Comparison of ENCODE assay signal across 9 mouse cellular contexts in genomic region chr13:23833053-23833452, GRCm38 (mm10). TPM values are rescaled to one million over a fixed set of nuclear protein-coding genes. Genes with fewer than 3 reads are reported as not detected.
DNase-seq lines count a peak whose midpoint lies in the region; ATAC-seq and TF ChIP-seq lines count a peak whose summit lies in the region.
"Had no signal": no experiment of that assay in that cellular context is flagged by ENCODE, and none has a peak within 500 bp of the region (broad histone marks: within the 10 kb centered on the region; RNA-seq: fewer than 3 reads in every experiment).

No protein-coding gene starts in this region.

- no peak for TF ChIP-seq EP300 in liver, embryonic 14.5 days (IDR thresholded peaks at IDR 0.05; ENCODE audit: low read depth)

- DNase-seq in MN1 (ENCODE audit: low spot score) = peak; percentile 43
- DNase-seq in c-Kit-positive CD71-positive TER-119-negative erythroid progenitor cells, embryonic 14.5 days (ENCODE audit: low read depth) = peak; percentile 10
- peak; percentile 24 for DNase-seq in induced T-regulatory cell, adult 2 months (ENCODE audit: low read depth)
- peak in 2 of 3 experiments; percentile 14 to 25 for DNase-seq in liver, embryonic 14.5 days (ENCODE audit: low read depth in 3 of 3, low spot score in 3 of 3)
- DNase-seq in retina, postnatal 1 day = peak; percentile 72
- no peak for DNase-seq in ovary, postnatal 36 days (ENCODE audit: low spot score)

- no peaks in the 10 kb centered on the region for H3K36me3 ChIP-seq in intestine, postnatal 0 days (ENCODE audit: control insufficient read depth, insufficient read depth)
- H3K36me3 ChIP-seq in intestine, embryonic 16.5 days (ENCODE audit: control insufficient read depth, insufficient read depth, low read length) = no peaks in the 10 kb centered on the region
- H3K36me3 ChIP-seq in liver, embryonic 14.5 days (replicated peaks; ENCODE audit: control insufficient read depth, insufficient read depth, low read depth) = no peaks in the 10 kb centered on the region

- H3K27me3 ChIP-seq in intestine, postnatal 0 days (replicated peaks; ENCODE audit: control insufficient read depth, insufficient read depth, low read length) = no peaks in the 10 kb centered on the region
- no peaks in the 10 kb centered on the region for H3K27me3 ChIP-seq in intestine, embryonic 16.5 days (replicated peaks; ENCODE audit: control insufficient read depth, insufficient read depth, low read length)
- H3K27me3 ChIP-seq in liver, embryonic 14.5 days (ENCODE audit: control insufficient read depth, insufficient read depth, low read length) = no peaks in the 10 kb centered on the region

- no peak for ATAC-seq in intestine, postnatal 0 days
- ATAC-seq in intestine, embryonic 16.5 days = no peak
- ATAC-seq in liver, embryonic 14.5 days (ENCODE audit: insufficient read depth) = no peak

- no peaks in the 10 kb centered on the region for H3K9me3 ChIP-seq in intestine, postnatal 0 days (ENCODE audit: control insufficient read depth)
- no peaks in the 10 kb centered on the region for H3K9me3 ChIP-seq in intestine, embryonic 16.5 days (ENCODE audit: control insufficient read depth, low read length)
- H3K9me3 ChIP-seq in liver, embryonic 14.5 days (ENCODE audit: control insufficient read depth, low read length) = no peaks in the 10 kb centered on the region

- no peak overlapping the region for H3K4me3 ChIP-seq in intestine, postnatal 0 days (ENCODE audit: low read depth, low read length)
- H3K4me3 ChIP-seq in intestine, embryonic 16.5 days (ENCODE audit: low read length) = no peak overlapping the region
- no peak overlapping the region for H3K4me3 ChIP-seq in liver, embryonic 14.5 days (ENCODE audit: insufficient read depth in 1 of 2, low read depth in 2 of 2, low read length in 2 of 2)
- H3K4me3 ChIP-seq: megakaryocyte, embryonic 14.5 days had no signal

- no peaks in the 10 kb centered on the region for H3K4me1 ChIP-seq in intestine, postnatal 0 days (replicated peaks; ENCODE audit: control insufficient read depth, insufficient read depth, low read length)
- H3K4me1 ChIP-seq in intestine, embryonic 16.5 days (ENCODE audit: control insufficient read depth, insufficient read depth, low read length) = no peaks in the 10 kb centered on the region
- no peaks in the 10 kb centered on the region; a peak in 1 of 4 replicates for H3K4me1 ChIP-seq in liver, embryonic 14.5 days (replicated peaks; ENCODE audit: control insufficient read depth in 2 of 2, insufficient read depth in 2 of 2, low read length in 1 of 2)

- TF ChIP-seq CTCF in intestine, postnatal 0 days (IDR thresholded peaks at IDR 0.05; ENCODE audit: low read depth) = peak; percentile 86
- peak; percentile 69 for TF ChIP-seq CTCF in liver, embryonic 14.5 days (IDR thresholded peaks at IDR 0.05; ENCODE audit: low read depth)

- 8% methylated on average over 6 of the region's 6 CpGs for WGBS in intestine, postnatal 0 days
- 6% methylated on average over 6 of the region's 6 CpGs for WGBS in intestine, embryonic 16.5 days
- 11% methylated on average over 6 of the region's 6 CpGs for WGBS in liver, embryonic 14.5 days (ENCODE audit: insufficient replicate concordance)

- no peak overlapping the region for H3K4me2 ChIP-seq in intestine, postnatal 0 days (replicated peaks; ENCODE audit: low read depth)
- no peak overlapping the region for H3K4me2 ChIP-seq in intestine, embryonic 16.5 days (ENCODE audit: low read depth, low read length)
- H3K4me2 ChIP-seq in liver, embryonic 14.5 days (ENCODE audit: low read depth) = no peak overlapping the region

- H3K9ac ChIP-seq in intestine, postnatal 0 days (ENCODE audit: low read depth, low read length) = no peak overlapping the region
- H3K9ac ChIP-seq in intestine, embryonic 16.5 days (ENCODE audit: low read depth, low read length) = no peak overlapping the region
- H3K9ac ChIP-seq in liver, embryonic 14.5 days (replicated peaks) = no peak overlapping the region

- no peak overlapping the region for H3K27ac ChIP-seq in intestine, postnatal 0 days (ENCODE audit: low read depth, low read length)
- H3K27ac ChIP-seq in intestine, embryonic 16.5 days (ENCODE audit: low read length) = no peak overlapping the region
- H3K27ac ChIP-seq in liver, embryonic 14.5 days = no peak overlapping the region

RNA-seq across cellular contexts. Expression of gene Slc17a3, which starts 6.2 kb away (rescaled TPM):
- polyA plus RNA-seq in intestine, postnatal 0 days (2015; fragmentation: Nextera tagmentation; extraction: Ambion mirVana) = 0.09 and 0.12 TPM in 2 replicates
- 0.22 and 0.35 TPM in 2 replicates for polyA plus RNA-seq in intestine, embryonic 16.5 days (2015; fragmentation: Nextera tagmentation; extraction: Ambion mirVana)
- polyA plus RNA-seq in liver, embryonic 14.5 days (2012; rRNA removed) = 3.8 TPM in 2 replicates
- polyA plus RNA-seq in liver, embryonic 14.5 days (2014; fragmentation: Nextera tagmentation; extraction: Ambion mirVana) = 4.7 and 6.1 TPM in 2 replicates

RNA-seq across cellular contexts. Expression of gene Slc17a2, which starts 26.3 kb away (rescaled TPM):
- 0.05 TPM in 1 of 2 replicates, not detected in the other for polyA plus RNA-seq in intestine, postnatal 0 days (2015; fragmentation: Nextera tagmentation; extraction: Ambion mirVana)
- polyA plus RNA-seq in intestine, embryonic 16.5 days (2015; fragmentation: Nextera tagmentation; extraction: Ambion mirVana) = 0.11 TPM in 1 of 2 replicates, not detected in the other
- polyA plus RNA-seq in liver, embryonic 14.5 days (2012; rRNA removed) = 1.00 and 1.1 TPM in 2 replicates
- polyA plus RNA-seq in liver, embryonic 14.5 days (2014; fragmentation: Nextera tagmentation; extraction: Ambion mirVana) = 0.77 and 1.3 TPM in 2 replicates

RNA-seq across cellular contexts. Expression of gene Slc17a1, which starts 34.5 kb away (rescaled TPM):
- polyA plus RNA-seq in intestine, postnatal 0 days (2015; fragmentation: Nextera tagmentation; extraction: Ambion mirVana) = 0.68 and 0.98 TPM in 2 replicates
- polyA plus RNA-seq in intestine, embryonic 16.5 days (2015; fragmentation: Nextera tagmentation; extraction: Ambion mirVana) = 0.77 and 0.97 TPM in 2 replicates
- 0.11 and 0.12 TPM in 2 replicates for polyA plus RNA-seq in liver, embryonic 14.5 days (2012; rRNA removed)
- polyA plus RNA-seq in liver, embryonic 14.5 days (2014; fragmentation: Nextera tagmentation; extraction: Ambion mirVana) = 0.08 and 0.25 TPM in 2 replicates
